Mouse (Mus musculus): ENCODE measurements around the gene Gm11596.
"Not testable (repeated sequence)": the region's sequence is repeated elsewhere in the genome, so short reads cannot be mapped to it uniquely, and the experiment has no call there.

- TF ChIP-seq MYB (IDR thresholded peaks at IDR 0.05; ENCODE audit: low read depth, low read length); POLR2AphosphoS2 (IDR thresholded peaks at IDR 0.05; ENCODE audit: low read length); CTCF (IDR thresholded peaks at IDR 0.05 in 2 of 3, conservative IDR thresholded peaks at IDR 0.05 in 1 of 3; ENCODE audit: control insufficient read depth in 1 of 3, insufficient read depth in 1 of 3, low read depth in 2 of 3, low read length in 3 of 3, poor library complexity in 1 of 3, severe bottlenecking in 1 of 3); POLR2A (IDR thresholded peaks at IDR 0.05; ENCODE audit: control insufficient read depth in 1 of 2, insufficient read depth in 1 of 2, low read depth in 1 of 2, low read length in 2 of 2, poor library complexity in 1 of 2); MYC (IDR thresholded peaks at IDR 0.05; ENCODE audit: low read depth, low read length); MAX (IDR thresholded peaks at IDR 0.05; ENCODE audit: low read length); ZMIZ1 (IDR thresholded peaks at IDR 0.05; ENCODE audit: low read depth, low read length); USF1 (IDR thresholded peaks at IDR 0.05; ENCODE audit: low read depth, low read length); GATA1 (IDR thresholded peaks at IDR 0.05; ENCODE audit: low read depth, low read length); TBP (IDR thresholded peaks at IDR 0.05; ENCODE audit: low read depth, low read length); NELFE (IDR thresholded peaks at IDR 0.05; ENCODE audit: low read depth, low read length): not testable (repeated sequence)
Measured at GRCm38 (mm10) chr11:99804346-99804745, 11.1 kb upstream of the Gm11596 start, which contains the start of gene Gm11554.
